Mouse (Mus musculus) kidney, postnatal 25 days (tissue): Measurements from ENCODE around the gene Cers4.

Source experiments
- DNase-seq, 2 experiments: peaks; one replicate each; pipeline ENCODE4 v3.0.0; 2021; ENCODE audit warnings: mixed read lengths in 2 of 2

Cers4 gene

GRCm38 (mm10) chr8:4492851-4493685 lies at the start of gene Cers4:
Gene Cers4, plus strand, starts transcription at chr8:4493026.
- DNase-seq, result peak; percentile 86 to 91

- no peak for DNase-seq
These were observed 34.7 kb upstream of the Cers4 start for GRCm38 (mm10) chr8:4458165-4458564.

- DNase-seq, result no peak
These were observed 29.8 kb upstream of the Cers4 start for GRCm38 (mm10) chr8:4463061-4463460.

- DNase-seq, result no peak
These were observed 18.2 kb upstream of the Cers4 start for GRCm38 (mm10) chr8:4474419-4475187.

GRCm38 (mm10) chr8:4481154-4481553 lies 11.7 kb upstream of the Cers4 start:
- DNase-seq, result no peak

- no peak for DNase-seq
These were observed 11.2 kb upstream of the Cers4 start for GRCm38 (mm10) chr8:4481586-4481985.

GRCm38 (mm10) chr8:4482501-4482900 lies 10.3 kb upstream of the Cers4 start:
- DNase-seq, result no peak

GRCm38 (mm10) chr8:4483330-4483729 lies 9.5 kb upstream of the Cers4 start:
- DNase-seq, result peak; percentile 47 to 64

- peak; percentile 54 for DNase-seq
These were observed 1.0 kb downstream of the Cers4 start for GRCm38 (mm10) chr8:4493686-4494440.

- DNase-seq, result no peak
These were observed 3.1 kb downstream of the Cers4 start for GRCm38 (mm10) chr8:4495976-4496375.

GRCm38 (mm10) chr8:4497610-4498009 lies 4.8 kb downstream of the Cers4 start:
- DNase-seq, result no peak

GRCm38 (mm10) chr8:4505364-4505763 lies 12.5 kb downstream of the Cers4 start:
- no peak for DNase-seq

- DNase-seq, result no peak
These were observed 14.7 kb downstream of the Cers4 start for GRCm38 (mm10) chr8:4507527-4507926.

- no peak for DNase-seq
These were observed 18.0 kb downstream of the Cers4 start for GRCm38 (mm10) chr8:4510824-4511223.

- DNase-seq, result no peak
These were observed 18.7 kb downstream of the Cers4 start for GRCm38 (mm10) chr8:4511429-4512115.

GRCm38 (mm10) chr8:4512116-4512495 lies 19.3 kb downstream of the Cers4 start:
- DNase-seq, result no peak

GRCm38 (mm10) chr8:4516162-4516561 lies 23.3 kb downstream of the Cers4 start:
- peak; percentile 62 to 63 for DNase-seq

- no peak for DNase-seq
These were observed 28.6 kb downstream of the Cers4 start for GRCm38 (mm10) chr8:4521472-4521871.

- DNase-seq, result no peak
These were observed 30.7 kb downstream of the Cers4 start for GRCm38 (mm10) chr8:4523525-4523924.
